Mouse (Mus musculus): ENCODE measurements around the gene H2-Ke6. TPM values are rescaled to one million over a fixed set of nuclear protein-coding genes. Genes with fewer than 3 reads are reported as not detected.
A peak's percentile ranks its signal among the peaks of the same experiment; 100 is the strongest.

H2-Ke6 gene
- polyA plus RNA-seq, 1 experiment from 2014 or later: 59.8 TPM

DNA sequence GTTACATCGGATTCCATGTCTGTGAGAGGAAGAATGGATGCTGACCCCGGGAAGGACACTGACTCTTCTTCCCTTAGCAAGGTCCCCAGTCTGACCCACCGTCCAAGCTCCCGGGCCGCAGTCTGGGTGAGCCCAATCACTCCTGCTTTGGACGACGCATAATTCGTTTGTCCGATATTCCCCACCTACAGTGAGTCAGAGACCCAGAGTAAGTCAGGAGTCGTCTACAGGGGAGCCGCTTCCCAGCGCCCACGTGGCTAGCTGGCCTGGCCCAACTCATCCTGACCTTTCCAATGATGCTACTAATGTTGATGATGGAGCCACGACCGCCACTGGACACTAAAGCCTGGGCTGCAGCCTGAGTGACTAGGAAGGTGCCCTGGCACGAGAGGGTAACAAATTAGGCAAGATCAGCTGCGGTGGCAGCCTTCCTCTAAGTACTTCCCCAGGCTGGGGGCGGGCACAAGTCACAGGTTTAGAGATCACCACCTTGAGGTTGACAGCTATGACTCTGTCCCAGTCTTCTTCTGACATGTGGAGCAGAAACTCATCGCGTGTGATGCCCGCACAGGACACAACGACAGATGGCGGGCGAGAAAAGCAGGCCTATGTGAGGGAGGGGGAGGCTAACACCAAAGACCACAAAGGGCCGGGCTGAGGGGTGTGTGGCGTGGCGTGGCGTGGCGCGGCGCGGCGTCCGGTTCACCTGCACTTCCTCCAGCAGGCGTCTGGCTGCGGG is 774 bp downstream of the H2-Ke6 start:
- WGBS: 13% methylated on average over 34 of the region's 36 CpGs

DNA sequence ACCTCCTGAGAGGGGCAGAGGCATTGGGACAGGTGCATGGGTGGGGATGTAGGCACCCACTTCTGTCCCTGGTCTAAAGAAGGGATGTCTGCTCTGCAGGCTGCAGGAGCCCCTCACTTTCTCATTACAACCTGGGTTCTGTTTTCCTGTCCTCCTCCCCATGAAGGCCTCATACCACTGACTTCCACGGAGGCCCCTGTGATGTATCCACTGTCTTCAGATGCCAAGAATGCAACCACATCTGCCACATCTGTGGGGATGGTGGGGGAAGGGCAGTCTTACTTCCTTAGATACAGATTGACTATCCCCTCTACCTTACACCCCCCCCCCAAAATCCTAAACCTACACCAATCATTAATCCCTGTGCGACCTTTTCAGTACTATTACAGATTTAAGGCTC is 1.6 kb downstream of the H2-Ke6 start:
- WGBS: 42% methylated on average over 2 of the region's 2 CpGs
- H3K27me3 ChIP-seq (replicated peaks; ENCODE audit: insufficient read depth, low read length): no peaks in the 10 kb centered on the region
- H3K36me3 ChIP-seq (ENCODE audit: insufficient read depth, low read length): peaks cover 13% of the 10 kb centered on the region
- no peak overlapping the region for H3K9ac ChIP-seq (replicated peaks; ENCODE audit: low read depth)
- H3K27ac ChIP-seq (ENCODE audit: low read length): no peak overlapping the region
- no peak for TF ChIP-seq CTCF (IDR thresholded peaks at IDR 0.05)
- TF ChIP-seq EP300 (IDR thresholded peaks at IDR 0.05): no peak
- peaks cover 27% of the 10 kb centered on the region for H3K4me1 ChIP-seq (ENCODE audit: insufficient read depth, low read depth, low read length)
- no peak overlapping the region for H3K4me3 ChIP-seq (ENCODE audit: low read depth, low read length)
- 0 out of 2 replicates have a peak overlapping the region, but pooled peaks have one; percentile 98 for H3K4me2 ChIP-seq (replicated peaks; ENCODE audit: low read depth, low read length)
- DNase-seq (ENCODE audit: low spot score) (no peak), ATAC-seq (no peak)
- no peaks in the 10 kb centered on the region for H3K9me3 ChIP-seq (ENCODE audit: low read length)

More for the DNA sequence above, 774 bp downstream of the H2-Ke6 start:
- peaks cover 13% of the 10 kb centered on the region for H3K36me3 ChIP-seq (ENCODE audit: insufficient read depth, low read length)
- H3K9ac ChIP-seq (replicated peaks; ENCODE audit: low read depth): peak overlapping the region; percentile 29; the same call in 1 of the 2 replicates
- peak overlapping the region; percentile 71 for H3K27ac ChIP-seq (ENCODE audit: low read length)
- H3K4me1 ChIP-seq (ENCODE audit: insufficient read depth, low read depth, low read length): peaks cover 27% of the 10 kb centered on the region
- ATAC-seq (no peak), DNase-seq (ENCODE audit: low spot score) (peak; percentile 65)
- H3K4me2 ChIP-seq (replicated peaks; ENCODE audit: low read depth, low read length): peak overlapping the region; percentile 98
- peak overlapping the region; percentile 67 for H3K4me3 ChIP-seq (ENCODE audit: low read depth, low read length)
- no peaks in the 10 kb centered on the region for H3K27me3 ChIP-seq (replicated peaks; ENCODE audit: insufficient read depth, low read length)
- H3K9me3 ChIP-seq (ENCODE audit: low read length): no peaks in the 10 kb centered on the region
- TF ChIP-seq CTCF (IDR thresholded peaks at IDR 0.05): no peak
- TF ChIP-seq EP300 (IDR thresholded peaks at IDR 0.05): no peak

DNA sequence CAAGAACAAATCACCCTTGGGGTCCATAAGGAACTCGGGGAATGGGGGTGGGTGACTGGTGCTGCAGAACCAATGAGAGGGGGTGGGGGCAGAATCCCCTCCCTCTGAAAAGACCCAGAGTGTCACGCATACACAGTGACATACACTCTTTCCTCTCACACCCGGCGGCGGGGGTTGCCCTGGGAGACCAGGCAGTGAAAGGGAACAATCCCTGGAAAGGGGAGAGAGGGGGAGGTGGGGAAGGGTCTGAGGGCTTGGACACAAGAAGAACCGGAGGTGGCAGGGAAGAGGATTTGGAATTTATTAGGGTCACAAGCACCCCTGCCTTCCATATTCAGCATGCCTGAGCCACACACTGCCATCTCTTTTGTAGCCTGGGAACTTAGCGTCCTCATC is 2.1 kb downstream of the H2-Ke6 start:
- TF ChIP-seq CTCF (IDR thresholded peaks at IDR 0.05): no peak
- TF ChIP-seq EP300 (IDR thresholded peaks at IDR 0.05): no peak
- no peak overlapping the region for H3K27ac ChIP-seq (ENCODE audit: low read length)
- H3K4me2 ChIP-seq (replicated peaks; ENCODE audit: low read depth, low read length): no peak overlapping the region
- H3K9me3 ChIP-seq (ENCODE audit: low read length): no peaks in the 10 kb centered on the region
- DNase-seq (ENCODE audit: low spot score) (no peak), ATAC-seq (no peak)
- H3K9ac ChIP-seq (replicated peaks; ENCODE audit: low read depth): no peak overlapping the region
- H3K4me1 ChIP-seq (ENCODE audit: insufficient read depth, low read depth, low read length): peaks cover 26% of the 10 kb centered on the region
- H3K27me3 ChIP-seq (replicated peaks; ENCODE audit: insufficient read depth, low read length): no peaks in the 10 kb centered on the region
- no peak overlapping the region for H3K4me3 ChIP-seq (ENCODE audit: low read depth, low read length)
- H3K36me3 ChIP-seq (ENCODE audit: insufficient read depth, low read length): peaks cover 13% of the 10 kb centered on the region
- 23% methylated on average over 7 of the region's 7 CpGs for WGBS

DNA sequence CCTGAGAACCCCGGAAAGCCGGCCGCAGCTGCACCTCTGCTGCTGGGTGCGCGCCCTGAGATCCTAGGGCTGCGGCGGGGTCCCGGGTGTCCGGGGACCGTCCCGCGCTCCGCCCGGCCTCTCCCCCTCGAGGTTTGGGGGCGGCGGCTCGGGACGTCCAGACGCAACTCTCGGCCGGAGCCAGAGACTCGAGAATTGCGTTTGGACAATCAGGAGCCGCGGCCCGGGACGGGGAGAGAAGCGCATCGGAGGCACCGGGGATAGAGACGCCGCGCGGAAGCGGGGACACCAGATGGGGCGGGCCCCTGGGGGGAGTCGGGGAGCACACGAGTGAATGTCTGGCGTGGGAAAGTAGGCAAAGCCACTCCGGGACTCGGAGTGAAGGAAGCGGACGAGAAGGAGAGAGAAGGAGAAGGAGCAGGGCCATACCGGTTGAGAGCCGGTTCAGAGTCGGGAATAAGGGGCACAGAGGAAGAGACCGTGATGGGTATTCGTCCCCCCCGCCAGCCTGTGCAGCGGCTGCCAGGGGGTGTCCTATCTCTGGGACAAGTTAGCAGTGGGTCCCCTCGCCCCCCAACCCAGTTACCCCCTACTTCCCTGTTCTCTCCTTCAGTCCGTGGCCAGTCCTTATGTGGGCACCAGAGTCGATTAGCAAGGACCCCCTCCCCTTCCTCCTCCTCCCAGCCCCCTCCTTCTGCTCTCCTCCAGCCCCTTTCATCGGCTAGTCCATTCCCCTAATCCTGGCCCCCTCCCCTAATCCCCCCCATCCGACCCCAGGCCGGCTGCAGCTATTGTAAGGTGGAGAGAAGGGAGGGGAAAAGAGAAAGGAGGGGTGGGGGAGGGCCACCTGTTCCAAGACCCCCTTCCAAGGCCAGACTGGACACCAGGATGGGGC is 2.8 kb downstream of the H2-Ke6 start:
- peaks cover 13% of the 10 kb centered on the region for H3K36me3 ChIP-seq (ENCODE audit: insufficient read depth, low read length)

DNA sequence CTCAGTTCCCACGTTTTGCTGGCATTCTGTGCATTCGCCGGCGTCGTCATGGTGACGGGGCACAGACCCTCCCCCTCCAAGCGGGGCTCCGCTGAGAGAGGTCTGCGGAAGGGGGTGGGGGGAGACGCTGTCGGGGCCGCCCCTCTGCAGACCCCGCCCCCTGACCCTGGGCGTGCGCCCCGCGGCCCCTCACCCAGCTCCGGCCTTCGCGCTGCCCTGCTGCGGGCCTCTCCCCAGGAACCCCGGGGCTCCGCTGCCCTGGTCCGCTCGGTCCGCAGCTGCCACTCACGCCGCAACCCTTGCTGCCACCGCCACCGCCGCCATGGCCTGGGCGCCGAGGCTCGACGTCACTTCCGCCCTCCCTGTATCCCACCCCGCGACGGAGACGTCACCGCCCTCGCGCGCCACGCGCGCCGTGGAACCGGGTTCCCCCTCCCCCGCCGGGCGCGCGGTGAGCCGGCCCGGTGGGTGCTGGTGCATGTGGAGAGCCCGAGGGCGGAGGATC is 3.5 kb downstream of the H2-Ke6 start, which contains the start of gene Ring1:
Ring1 (minus strand) TSS at position 364 of the 505 bp plus-strand sequence.
- peaks cover 8% of the 10 kb centered on the region for H3K36me3 ChIP-seq (ENCODE audit: insufficient read depth, low read length)
- H3K4me1 ChIP-seq (ENCODE audit: insufficient read depth, low read depth, low read length): peaks cover 13% of the 10 kb centered on the region; the same call in 1 of the 2 replicates
- peak within 1 kb of the TSS; percentile 76 for H3K4me3 ChIP-seq (ENCODE audit: low read depth, low read length)
- peak within 1 kb of the TSS; percentile 92 for H3K4me2 ChIP-seq (replicated peaks; ENCODE audit: low read depth, low read length)
- TF ChIP-seq EP300 (IDR thresholded peaks at IDR 0.05): no peak
- H3K9me3 ChIP-seq (ENCODE audit: low read length): no peaks in the 10 kb centered on the region
- no peaks in the 10 kb centered on the region for H3K27me3 ChIP-seq (replicated peaks; ENCODE audit: insufficient read depth, low read length)
- ATAC-seq (peak; percentile 76), DNase-seq (ENCODE audit: low spot score) (peak; percentile 85)
- under 1% methylated on average over 44 of the region's 58 CpGs for WGBS
- peak within 1 kb of the TSS; percentile 81 for H3K9ac ChIP-seq (replicated peaks; ENCODE audit: low read depth)
- H3K27ac ChIP-seq (ENCODE audit: low read length): peak within 1 kb of the TSS; percentile 81

More for the DNA sequence above, 2.8 kb downstream of the H2-Ke6 start:
- no peak for TF ChIP-seq CTCF (IDR thresholded peaks at IDR 0.05)
- no peak for TF ChIP-seq EP300 (IDR thresholded peaks at IDR 0.05)
- H3K4me2 ChIP-seq (replicated peaks; ENCODE audit: low read depth, low read length): peak overlapping the region; percentile 92
- H3K27ac ChIP-seq (ENCODE audit: low read length): peak overlapping the region; percentile 81
- WGBS: 1% methylated on average over 55 of the region's 57 CpGs
- ATAC-seq (peak; percentile 25), DNase-seq (ENCODE audit: low spot score) (peak; percentile 62)
- H3K9me3 ChIP-seq (ENCODE audit: low read length): no peaks in the 10 kb centered on the region
- no peaks in the 10 kb centered on the region for H3K27me3 ChIP-seq (replicated peaks; ENCODE audit: insufficient read depth, low read length)
- peak overlapping the region; percentile 81 for H3K9ac ChIP-seq (replicated peaks; ENCODE audit: low read depth)
- peak overlapping the region; percentile 76 for H3K4me3 ChIP-seq (ENCODE audit: low read depth, low read length)
- H3K4me1 ChIP-seq (ENCODE audit: insufficient read depth, low read depth, low read length): peaks cover 20% of the 10 kb centered on the region

DNA sequence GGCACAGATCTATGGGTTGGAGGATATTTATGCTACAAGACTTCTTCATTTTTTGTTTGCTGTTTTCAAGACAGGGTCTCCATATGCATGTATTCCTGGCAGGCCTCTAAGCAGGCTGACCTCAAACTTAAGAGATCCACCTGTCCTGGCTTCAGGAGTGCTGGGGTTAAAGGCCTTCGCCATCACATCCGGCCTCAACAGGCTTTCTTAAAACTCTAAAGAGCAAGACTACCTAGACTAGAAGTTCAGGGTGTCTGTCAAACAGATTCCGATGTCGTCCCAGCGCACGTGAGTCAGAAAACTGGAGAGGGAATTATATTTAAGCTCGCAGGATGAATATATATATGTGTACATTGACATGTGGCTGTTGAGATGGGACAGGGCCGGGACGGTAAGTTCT is 4.2 kb downstream of the H2-Ke6 start:
- peaks cover 2% of the 10 kb centered on the region; the same call in 1 of the 2 replicates for H3K36me3 ChIP-seq (ENCODE audit: insufficient read depth, low read length)
- H3K9me3 ChIP-seq (ENCODE audit: low read length): no peaks in the 10 kb centered on the region
- 51% methylated on average over 9 of the region's 9 CpGs for WGBS
- peak overlapping the region; percentile 81; the same call in 1 of the 2 replicates for H3K9ac ChIP-seq (replicated peaks; ENCODE audit: low read depth)
- ATAC-seq (no peak), DNase-seq (ENCODE audit: low spot score) (no peak)
- TF ChIP-seq EP300 (IDR thresholded peaks at IDR 0.05) (no peak), CTCF (IDR thresholded peaks at IDR 0.05) (no peak)
- no peaks in the 10 kb centered on the region for H3K27me3 ChIP-seq (replicated peaks; ENCODE audit: insufficient read depth, low read length)
- H3K4me1 ChIP-seq (ENCODE audit: insufficient read depth, low read depth, low read length): peaks cover 12% of the 10 kb centered on the region; the same call in 1 of the 2 replicates
- peak overlapping the region; percentile 76 for H3K4me3 ChIP-seq (ENCODE audit: low read depth, low read length)
- H3K27ac ChIP-seq (ENCODE audit: low read length): 0 out of 2 replicates have a peak overlapping the region, but pooled peaks have one; percentile 81
- peak overlapping the region; percentile 92 for H3K4me2 ChIP-seq (replicated peaks; ENCODE audit: low read depth, low read length)

Data from lung, postnatal 0 days (tissue).